In the genomic region with DNA sequence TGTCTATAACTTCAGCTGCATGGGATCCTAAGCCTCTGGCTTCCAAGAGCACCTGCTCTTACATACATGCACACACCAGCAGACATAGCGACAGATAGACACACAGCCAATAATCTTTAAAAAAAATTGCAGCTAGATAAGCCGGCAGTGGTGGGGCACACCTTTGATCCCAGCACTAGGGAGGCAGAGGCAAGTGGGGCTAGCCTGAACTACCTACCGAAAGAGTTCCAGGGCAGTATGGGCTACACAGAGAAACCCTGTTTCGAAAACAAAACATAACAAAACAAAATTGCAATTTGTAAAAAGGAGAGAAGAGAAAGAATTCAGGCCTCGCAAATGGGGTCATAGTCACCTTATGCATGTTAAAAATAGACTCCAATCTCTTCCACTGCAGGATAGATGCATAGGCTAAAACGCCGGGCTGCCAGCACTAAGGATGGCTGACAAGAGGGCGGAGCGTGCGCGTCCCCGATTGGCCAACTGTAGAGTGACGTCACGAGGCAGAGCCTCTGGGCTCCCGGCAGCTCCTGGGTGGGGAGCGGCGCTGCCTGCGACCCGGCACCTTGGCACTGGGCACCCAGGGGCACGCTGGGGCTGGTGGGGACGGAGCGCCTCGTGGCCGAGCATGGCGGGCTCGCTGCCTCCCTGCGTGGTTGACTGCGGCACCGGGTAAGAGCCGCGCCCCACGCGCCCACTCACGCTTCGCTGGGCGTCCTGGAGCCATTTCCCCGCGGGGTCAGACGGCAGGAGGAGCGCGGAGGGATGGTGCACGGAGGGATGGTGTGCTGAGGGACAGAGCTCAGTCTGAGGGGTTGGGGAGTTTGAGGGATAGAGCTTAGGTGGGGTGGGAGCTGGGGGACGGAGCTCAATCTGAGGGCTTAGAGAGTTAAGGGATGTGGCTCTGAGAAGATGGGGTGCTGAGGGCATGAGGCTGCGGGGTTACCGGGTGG, we compare ENCODE assay signal across 1 mouse cellular context.
TF ChIP-seq lines count a peak whose summit lies in the region.

A gene (plus strand): TSS at position 538 of the 950 bp plus-strand sequence.

TF ChIP-seq in CH12.LX, 34 proteins besides CTCF, POLR2A, EP300 and RAD21 (continued from another document):
- no peak for TF ChIP-seq TBP (conservative IDR thresholded peaks at IDR 0.05; ENCODE audit: low read depth, low read length)
- peak; percentile 48 for TF ChIP-seq NRF1 (IDR thresholded peaks at IDR 0.05; ENCODE audit: low read depth, low read length)
- no peak for TF ChIP-seq ZMIZ1 (IDR thresholded peaks at IDR 0.05; ENCODE audit: low read depth, low read length)
- TF ChIP-seq HCFC1 (IDR thresholded peaks at IDR 0.05; ENCODE audit: low read depth, low read length), result peak; percentile 70
- TF ChIP-seq ELF1 (IDR thresholded peaks at IDR 0.05; ENCODE audit: low read depth, low read length), result peak; percentile 15; the same call in 1 of the 2 replicates
- TF ChIP-seq MXI1 (IDR thresholded peaks at IDR 0.05; ENCODE audit: low read depth, low read length), result peak; percentile 52; the same call in 1 of the 2 replicates
- TF ChIP-seq JUND (conservative IDR thresholded peaks at IDR 0.05; ENCODE audit: low read depth, low read length), result no peak
